Mouse (Mus musculus) cerebellum, adult 2 months (tissue): ENCODE measurements at regions not wholly inside any gene's neighbourhood (a gene's known extent, or its start where the extent isn't known, plus 50 kb on each side); places are given as distances from the start of the nearest gene placed in this dataset.

ENCODE experiments used
- CTCF ChIP-seq: fragments of 200-500 bp; IDR thresholded peaks from 2 replicates; pipeline ENCODE4 v1.5.1; 2011; ENCODE audit warnings: low read depth, mild to moderate bottlenecking, control low read depth, low read length, moderate library complexity, borderline replicate concordance; ENCODE audit not compliant: insufficient read depth
- POLR2A ChIP-seq: fragments of 200-500 bp; IDR thresholded peaks from 2 replicates; pipeline ENCODE4 v1.6.1; 2011; ENCODE audit warnings: low read length, control low read depth, borderline replicate concordance; ENCODE audit not compliant: insufficient read depth

DNA sequence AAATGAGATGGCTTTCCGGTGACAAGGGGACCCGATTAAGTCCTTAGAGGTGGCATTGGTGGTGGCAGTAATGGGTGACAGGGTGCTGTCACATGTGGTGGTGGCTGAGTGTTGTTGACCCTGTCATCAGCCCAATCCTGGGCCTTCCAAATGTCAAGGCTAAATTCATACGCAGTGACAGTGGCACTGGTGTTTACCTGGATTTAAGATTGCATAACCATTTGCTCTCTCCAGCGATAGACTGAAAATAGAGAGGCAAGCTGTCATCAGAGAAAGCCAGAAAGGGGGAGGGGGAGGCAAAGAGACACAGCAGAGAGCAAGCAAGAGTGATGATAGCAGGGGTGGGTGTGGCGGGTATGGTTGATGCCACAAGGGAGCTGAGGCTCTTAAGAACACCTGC is 215.1 kb downstream of the Suds3 start:
- TF ChIP-seq POLR2A (no peak), CTCF (no peak)
